Mouse (Mus musculus) lung, adult 18-20 months (tissue): Measurements from ENCODE around the gene Nab2.
A peak's percentile ranks its signal among the peaks of the same experiment; 100 is the strongest.

ENCODE experiments used
- DNase-seq, 2 experiments: peaks; one replicate each; pipeline ENCODE4 v3.0.0; 2022; ENCODE audit warnings: mixed read lengths in 2 of 2

The Nab2 gene

DNA sequence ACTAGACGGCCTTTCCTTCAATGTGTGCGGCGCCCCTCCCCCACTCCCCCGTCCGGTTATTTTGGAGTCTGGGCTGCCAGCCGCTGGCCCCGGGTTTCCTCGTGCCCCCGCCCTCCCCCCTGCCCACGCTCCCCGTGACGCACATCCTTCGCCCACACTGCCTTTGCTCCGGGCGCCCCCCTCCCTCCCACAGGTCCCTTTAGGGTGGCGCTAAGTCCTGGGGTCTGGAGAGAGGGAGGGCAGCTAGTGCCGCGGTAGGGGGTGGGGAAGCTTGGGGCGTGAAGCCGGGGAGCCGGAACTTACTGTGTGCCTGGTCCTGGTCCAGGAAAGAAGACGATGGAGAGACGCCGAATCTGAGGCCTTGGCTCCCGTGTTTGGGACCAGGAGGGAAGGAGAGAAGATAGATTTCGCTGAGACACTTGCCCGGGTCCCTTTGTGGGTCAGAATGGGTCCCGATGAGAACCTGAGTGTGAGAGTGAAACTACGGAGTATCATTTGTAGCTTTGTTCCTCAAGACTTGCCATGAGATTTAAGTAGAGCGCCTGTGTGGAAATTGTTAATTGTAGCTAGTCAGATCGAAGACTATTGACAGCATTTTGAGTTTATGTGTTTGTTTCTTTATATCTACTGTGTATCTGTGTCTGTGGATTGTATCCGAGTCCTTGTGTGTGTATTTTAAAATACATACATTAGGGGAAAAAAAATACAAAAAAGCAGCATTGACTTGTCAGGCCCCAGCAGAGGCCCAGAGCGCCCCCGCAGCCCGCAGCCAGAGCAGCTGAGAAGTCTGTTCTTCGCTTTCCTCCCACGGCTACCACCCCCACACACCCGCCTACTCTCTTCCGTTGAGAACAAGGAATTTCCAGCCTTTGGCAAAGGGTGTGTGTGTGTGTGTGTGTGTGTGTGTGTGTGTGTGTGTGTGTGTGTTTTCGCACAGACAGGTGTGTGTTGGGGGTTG is at the start of gene Nab2:
Nab2 (minus strand) TSS at position 476 of the 958 bp plus-strand sequence.
- DNase-seq: peak; percentile 88 to 92

- DNase-seq: no peak
These were observed 44.4 kb upstream of the Nab2 start for GRCm38 (mm10) chr10:127712736-127713135.

- no peak for DNase-seq
These were observed 42.0 kb upstream of the Nab2 start for GRCm38 (mm10) chr10:127710331-127710730.

- no peak for DNase-seq
These were observed 40.5 kb upstream of the Nab2 start for GRCm38 (mm10) chr10:127708850-127709370.

DNA sequence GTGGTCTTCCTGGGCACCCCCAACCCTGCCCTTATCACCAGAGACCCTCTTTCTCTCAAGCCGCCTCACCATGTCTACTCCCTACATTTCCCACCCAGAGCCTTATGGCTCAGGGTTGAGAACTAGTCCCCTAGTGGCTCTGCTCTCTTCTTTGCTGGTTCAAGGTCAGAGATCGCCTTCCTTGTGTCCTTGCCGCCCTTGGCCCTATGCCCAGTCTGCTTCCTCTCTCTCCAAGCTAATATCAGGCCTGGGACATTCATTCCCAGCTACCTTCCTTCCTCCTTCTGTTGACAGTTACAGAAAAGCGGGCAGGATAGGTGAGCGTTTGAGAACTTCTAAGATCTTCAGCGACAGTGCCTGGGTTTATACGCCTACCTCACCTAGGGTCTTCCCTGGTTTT is 39.4 kb upstream of the Nab2 start:
- no peak for DNase-seq

DNA sequence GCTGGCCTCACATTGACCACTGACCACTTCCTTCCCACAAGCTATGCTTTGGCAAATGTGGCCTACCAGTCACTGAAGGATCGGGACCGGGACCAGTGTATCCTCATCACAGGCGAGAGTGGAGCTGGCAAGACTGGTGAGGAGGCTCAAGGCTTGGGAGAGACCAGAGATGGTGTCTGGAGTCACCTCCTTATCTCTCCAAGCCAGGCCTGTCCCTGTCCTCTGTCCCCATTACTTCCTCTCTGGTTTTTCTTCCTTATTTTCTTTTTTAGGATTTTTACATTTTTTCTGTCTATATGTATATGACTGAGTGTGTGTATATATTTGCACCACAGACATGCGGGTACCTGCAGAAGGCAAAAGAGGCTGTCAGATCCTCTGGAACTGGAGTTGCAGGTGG is 37.4 kb upstream of the Nab2 start:
- DNase-seq: no peak

DNA sequence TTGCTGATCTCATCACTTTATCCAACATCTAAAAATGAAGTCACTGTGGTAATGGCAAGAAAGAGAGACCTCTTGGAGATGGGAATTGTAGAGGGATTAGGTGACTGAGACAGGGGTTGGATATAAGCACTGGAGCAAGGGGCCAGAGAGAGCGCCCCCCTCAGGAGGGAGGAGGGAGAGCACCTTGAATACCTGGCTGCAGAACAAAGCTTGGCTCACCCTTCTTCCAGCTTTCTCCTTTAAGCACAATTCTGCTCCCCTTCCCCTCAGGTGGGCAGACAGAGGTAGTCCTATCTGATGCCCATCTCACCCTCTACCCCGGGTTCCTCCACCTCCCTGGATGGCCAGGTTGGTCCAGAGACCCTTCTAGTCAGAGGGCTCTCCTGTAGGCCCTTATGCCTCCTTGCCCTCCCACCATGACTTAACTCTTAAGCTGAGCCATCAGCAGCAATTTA is 36.4 kb upstream of the Nab2 start, which contains the start of gene Myo1a:
Myo1a (plus strand) TSS at position 405 of the 455 bp plus-strand sequence.
- DNase-seq: no peak

DNA sequence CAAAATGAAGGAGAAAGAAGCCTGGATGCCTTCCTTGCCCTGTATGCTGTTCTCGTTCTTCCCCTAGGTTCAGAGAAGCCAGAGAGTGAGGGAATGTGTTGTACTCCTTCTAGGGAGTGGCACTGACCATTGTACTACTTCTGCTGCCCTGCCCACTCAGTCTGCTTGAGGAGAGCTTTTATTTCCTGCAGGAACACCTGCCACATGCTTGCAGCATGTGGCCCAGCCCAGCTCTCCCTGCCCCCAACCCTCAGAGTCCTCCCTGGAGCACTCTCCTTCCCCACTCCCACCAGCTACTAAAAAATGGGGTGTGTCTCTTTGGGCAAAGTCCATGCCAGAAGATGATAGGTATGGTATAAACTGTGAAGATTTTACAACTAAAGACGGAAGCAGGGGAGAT is 35.9 kb upstream of the Nab2 start:
- DNase-seq: no peak

- DNase-seq: no peak
These were observed 34.9 kb upstream of the Nab2 start for GRCm38 (mm10) chr10:127703299-127703698.

DNA sequence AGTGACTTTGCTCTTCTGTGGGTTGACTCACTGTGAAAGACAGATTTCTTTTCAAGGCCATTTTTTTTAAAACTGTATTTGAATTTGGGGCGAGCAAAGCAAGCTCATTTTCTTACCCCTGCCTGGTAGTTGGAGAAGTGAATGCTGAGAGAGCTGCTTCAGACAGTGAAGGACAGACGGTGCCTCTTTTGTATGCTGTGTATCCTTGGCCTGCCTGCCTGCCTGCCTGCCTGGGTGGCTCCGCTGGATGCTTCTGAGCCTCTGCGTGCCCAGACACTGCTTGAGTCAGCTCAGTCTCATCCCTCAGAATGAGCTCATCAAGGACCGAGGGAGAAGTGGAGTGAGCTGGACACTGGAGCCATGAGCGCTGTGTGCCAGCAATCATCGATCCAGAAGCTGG is 30.6 kb upstream of the Nab2 start:
- no peak for DNase-seq

DNA sequence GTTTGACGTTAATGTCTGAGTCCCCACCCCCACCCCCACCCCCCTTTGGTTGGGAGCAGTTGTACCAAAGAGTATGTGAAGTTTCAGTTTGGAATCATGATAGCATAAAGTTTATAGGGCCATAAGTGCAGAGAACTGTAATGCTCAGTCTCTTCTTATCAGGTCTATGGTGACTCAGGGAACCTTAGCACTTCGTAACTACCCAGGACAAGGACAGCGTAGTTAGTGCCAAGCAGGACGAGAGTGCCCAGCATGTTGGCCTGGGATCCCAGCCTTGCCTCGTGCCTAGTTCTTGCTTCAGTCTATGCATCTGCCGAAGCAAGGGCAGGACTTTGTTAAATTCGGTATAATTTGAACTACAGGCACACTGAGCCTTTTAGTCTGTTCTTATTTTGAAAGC is 27.4 kb upstream of the Nab2 start:
- DNase-seq: no peak

GRCm38 (mm10) chr10:127694636-127695035 is 26.3 kb upstream of the Nab2 start:
- DNase-seq: no peak

DNA sequence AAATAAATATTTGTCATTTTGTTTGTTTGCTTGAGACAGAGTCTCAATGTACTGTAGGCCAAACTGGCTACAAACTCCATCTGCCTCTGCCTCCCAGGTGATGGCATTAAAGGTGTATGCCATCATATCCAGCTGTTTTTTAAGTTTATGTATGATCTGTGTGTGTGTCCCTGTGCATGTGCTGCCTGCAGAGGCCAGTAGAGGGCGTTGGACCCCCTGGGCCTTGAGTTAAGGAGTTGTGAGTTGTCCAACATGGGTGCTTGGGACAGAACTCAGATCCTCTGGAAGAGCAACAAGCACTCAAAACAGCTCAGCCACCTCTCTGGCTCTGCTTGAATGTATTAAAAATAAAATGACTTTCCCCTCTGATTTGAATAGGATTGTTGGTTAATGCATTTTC is 22.7 kb upstream of the Nab2 start:
- DNase-seq: no peak

DNA sequence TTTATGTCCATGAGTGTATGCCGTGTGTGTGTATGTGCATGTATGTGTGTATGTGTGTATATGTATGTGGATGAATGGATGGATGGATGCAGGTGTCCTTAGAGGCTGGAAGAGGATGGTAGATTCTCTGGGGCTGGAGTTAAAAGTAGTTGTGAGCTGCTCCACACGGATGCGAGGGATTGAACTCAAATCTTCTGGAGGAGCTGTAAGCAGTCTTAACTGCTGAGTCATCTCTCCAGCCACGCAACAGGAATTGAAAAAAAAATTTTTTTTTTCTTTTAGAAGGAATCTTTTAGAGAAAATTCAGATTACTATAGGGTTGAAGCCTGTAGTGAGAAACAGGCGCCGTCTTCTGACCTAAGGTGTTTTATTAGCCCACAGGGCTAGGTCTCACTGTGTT is 14.5 kb upstream of the Nab2 start:
- DNase-seq: no peak

- DNase-seq: no peak
These were observed 11.5 kb upstream of the Nab2 start for GRCm38 (mm10) chr10:127679881-127680280.

- no peak for DNase-seq
These were observed 10.8 kb upstream of the Nab2 start for GRCm38 (mm10) chr10:127679208-127679607.

GRCm38 (mm10) chr10:127677591-127678336 is 9.4 kb upstream of the Nab2 start:
- peak; percentile 64 to 79 for DNase-seq

DNA sequence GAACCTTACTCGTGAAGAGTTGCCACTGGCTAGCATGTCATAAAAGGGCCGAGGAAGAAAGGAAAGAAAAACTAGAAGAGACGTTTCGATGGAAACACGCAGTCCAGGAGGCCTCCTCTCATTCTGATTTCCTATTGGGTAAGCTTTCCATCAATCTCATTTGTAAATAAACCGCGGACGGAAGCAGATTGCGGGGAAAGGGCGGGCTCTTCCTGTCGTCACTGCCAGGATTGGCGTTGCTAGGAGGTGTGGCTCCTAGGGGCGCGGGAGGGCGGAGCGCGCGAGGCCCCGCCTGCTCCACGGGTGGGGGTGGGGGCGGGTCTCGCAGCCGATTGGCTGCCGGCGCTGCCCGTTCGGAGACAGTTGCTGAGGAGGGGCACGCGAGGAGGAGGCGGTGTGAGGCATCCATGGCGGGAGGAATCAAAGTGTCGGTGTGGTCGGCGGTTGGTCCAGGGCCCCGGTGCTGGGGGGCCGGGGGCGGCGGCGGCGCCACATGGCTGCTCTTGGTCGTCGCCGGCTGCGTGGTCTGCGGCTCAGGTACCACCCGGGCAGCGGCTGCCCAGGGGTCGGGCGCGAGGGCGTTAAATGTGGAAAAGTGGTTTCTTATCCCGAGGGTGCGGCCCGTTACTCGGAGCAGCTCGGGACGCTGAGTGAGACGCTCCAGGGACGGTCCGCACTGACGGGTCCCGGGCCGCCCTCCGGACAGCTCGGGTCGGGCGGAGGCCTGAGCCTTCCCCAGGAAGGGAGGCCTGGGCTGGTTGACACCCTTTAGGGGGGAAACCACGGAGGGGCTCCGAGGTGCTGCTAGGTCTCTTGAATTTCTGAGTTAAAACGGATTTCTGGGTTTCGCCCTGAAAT is 8.6 kb upstream of the Nab2 start:
- DNase-seq: peak; percentile 94 to 95

DNA sequence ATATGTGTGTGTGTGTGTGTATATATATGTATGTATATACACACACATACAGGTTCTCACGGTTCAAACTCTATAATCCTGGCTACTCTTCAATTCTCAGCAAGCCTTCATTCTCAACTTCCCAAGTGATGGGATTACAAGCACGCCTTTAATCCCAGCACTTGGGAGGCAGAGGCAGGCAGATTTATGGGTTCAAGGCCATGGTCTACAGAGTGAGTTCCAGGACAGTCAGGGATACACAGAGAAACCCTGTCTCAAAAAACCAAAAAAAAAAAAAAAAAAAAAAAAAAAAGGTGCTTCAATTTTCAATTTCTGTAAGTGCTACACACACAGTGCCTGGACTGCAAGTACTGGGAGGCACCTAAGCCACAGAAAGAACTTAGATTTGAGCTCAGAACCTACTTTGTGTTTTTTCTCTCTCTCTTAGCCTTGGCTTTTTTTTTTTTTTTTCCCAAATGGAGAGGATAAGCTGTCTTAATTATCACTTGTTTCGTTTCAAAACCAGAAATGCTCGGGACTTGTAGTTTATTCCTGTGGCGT is 7.6 kb upstream of the Nab2 start:
- DNase-seq: no peak

DNA sequence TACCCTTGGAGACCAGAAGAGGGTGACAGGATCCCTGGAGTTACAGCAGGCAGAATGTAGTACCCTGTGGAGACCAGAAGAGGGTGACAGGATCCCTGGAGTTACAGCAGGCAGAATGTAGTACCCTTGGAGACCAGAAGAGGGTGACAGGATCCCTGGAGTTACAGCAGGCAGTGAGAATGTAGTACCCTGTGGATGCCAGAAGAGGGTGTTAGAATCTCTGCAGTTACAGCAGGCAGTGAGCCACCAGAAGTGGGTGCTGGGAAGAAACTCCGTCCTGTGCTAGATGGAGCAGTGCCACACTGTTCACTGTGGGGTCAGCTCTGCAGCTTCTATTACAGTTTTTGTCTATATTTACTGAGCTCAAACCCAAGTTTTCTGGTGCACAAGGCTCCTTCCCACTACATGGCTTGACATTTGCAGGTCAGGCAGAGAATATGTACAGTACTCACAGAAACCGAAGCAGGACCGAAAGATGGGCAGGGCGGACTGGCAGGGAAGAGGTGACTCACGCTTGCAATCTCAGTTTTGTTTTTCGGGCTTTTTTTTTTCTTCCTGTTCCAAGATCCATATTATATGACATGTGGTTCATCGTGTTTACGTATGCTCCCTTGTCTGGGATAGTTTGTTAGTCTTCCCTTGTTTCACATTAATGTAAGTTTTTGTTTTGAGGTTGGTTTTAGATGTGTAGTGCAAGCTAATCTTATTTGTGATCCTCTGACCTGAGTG is 6.6 kb upstream of the Nab2 start:
- DNase-seq: peak; percentile 90 to 95

- DNase-seq: no peak
These were observed 5.8 kb upstream of the Nab2 start for GRCm38 (mm10) chr10:127674046-127674655.
